Mouse (Mus musculus): ENCODE measurements around the gene Sec61a2. TPM values are rescaled to one million over a fixed set of nuclear protein-coding genes. Genes with fewer than 3 reads are reported as not detected.

The Sec61a2 gene
- polyA plus RNA-seq, 1 experiment from 2014 or later = 51.8 TPM

GRCm38 (mm10) chr2:5867681-5868080, 27.6 kb downstream of the Sec61a2 start:
- Histone ChIP-seq H3K4me2 (no peak overlapping the region), H3K4me3 (ENCODE audit: low read depth, low read length) (no peak overlapping the region), H3K9ac (ENCODE audit: low read depth, low read length) (no peak overlapping the region), H3K4me1 (replicated peaks; ENCODE audit: control insufficient read depth, insufficient read depth, low read length) (no peaks in the 10 kb centered on the region), H3K27me3 (replicated peaks; ENCODE audit: control insufficient read depth, insufficient read depth, low read length) (no peaks in the 10 kb centered on the region), H3K27ac (ENCODE audit: low read depth, low read length) (no peak overlapping the region), H3K36me3 (ENCODE audit: control insufficient read depth, insufficient read depth, low read length) (peaks cover 25% of the 10 kb centered on the region), H3K9me3 (ENCODE audit: control insufficient read depth, low read length) (no peaks in the 10 kb centered on the region)
- 89% methylated on average over 2 of the region's 2 CpGs for WGBS
- ATAC-seq (replicated peaks; ENCODE audit: low FRiP score) (no peak), DNase-seq (ENCODE audit: low spot score) (no peak)

DNA sequence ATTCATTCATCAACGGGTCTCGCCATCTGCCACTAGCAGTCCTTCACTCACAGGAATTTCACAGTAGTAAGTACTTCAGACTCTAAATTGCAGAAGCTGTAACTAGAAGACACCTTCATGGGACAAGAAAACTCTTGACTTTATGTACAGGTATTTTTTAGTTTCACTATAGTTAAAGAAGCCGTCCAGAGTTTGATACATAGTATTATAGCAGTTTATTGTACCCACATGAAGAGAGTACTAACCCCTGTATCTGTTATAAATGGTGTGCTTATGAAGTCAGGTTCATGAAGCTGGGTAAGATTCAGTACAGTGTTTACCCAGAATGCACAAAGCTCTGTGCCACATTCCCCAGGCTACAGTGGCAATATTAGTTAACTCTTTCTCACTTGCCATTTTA, 32.4 kb downstream of the Sec61a2 start, which contains the start of gene Gm13199:
TSS of gene Gm13199 (minus strand) at position 101 of the 400 bp plus-strand sequence.
- Histone ChIP-seq H3K27me3 (replicated peaks; ENCODE audit: control insufficient read depth, insufficient read depth, low read length) (no peaks in the 10 kb centered on the region), H3K9me3 (ENCODE audit: control insufficient read depth, low read length) (no peaks in the 10 kb centered on the region), H3K36me3 (ENCODE audit: control insufficient read depth, insufficient read depth, low read length) (peaks cover 32% of the 10 kb centered on the region), H3K4me2 (no peak within 1 kb of the TSS), H3K4me1 (replicated peaks; ENCODE audit: control insufficient read depth, insufficient read depth, low read length) (no peaks in the 10 kb centered on the region), H3K4me3 (ENCODE audit: low read depth, low read length) (no peak within 1 kb of the TSS), H3K9ac (ENCODE audit: low read depth, low read length) (no peak within 1 kb of the TSS), H3K27ac (ENCODE audit: low read depth, low read length) (no peak within 1 kb of the TSS)
- WGBS = 91% methylated on average over 3 of the region's 3 CpGs
- ATAC-seq (replicated peaks; ENCODE audit: low FRiP score) = no peak
- no peak for DNase-seq (ENCODE audit: low spot score)

DNA sequence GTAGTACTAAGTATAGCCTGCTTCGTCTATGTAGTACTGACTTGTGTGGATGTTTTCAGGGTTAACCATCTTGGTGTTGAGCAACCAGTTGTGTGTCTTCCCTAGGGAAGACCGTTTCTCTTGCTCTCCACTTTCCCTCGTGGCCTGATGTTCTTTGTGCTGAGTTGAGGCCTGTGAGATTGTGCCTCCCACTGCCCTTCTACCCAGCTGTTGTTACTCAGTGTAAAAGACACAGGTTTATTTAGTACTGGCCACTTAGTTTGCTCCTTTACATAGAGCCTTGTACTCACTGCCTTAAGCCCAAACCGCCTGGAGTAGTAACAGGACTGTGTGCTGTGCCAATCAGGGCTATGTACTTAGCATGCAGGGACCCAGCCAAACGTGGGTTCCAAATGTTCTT, 43.4 kb downstream of the Sec61a2 start:
- Histone ChIP-seq H3K4me2 (no peak overlapping the region), H3K9me3 (ENCODE audit: control insufficient read depth, low read length) (no peaks in the 10 kb centered on the region), H3K4me1 (replicated peaks; ENCODE audit: control insufficient read depth, insufficient read depth, low read length) (peaks cover 3% of the 10 kb centered on the region), H3K27ac (ENCODE audit: low read depth, low read length) (no peak overlapping the region), H3K27me3 (replicated peaks; ENCODE audit: control insufficient read depth, insufficient read depth, low read length) (no peaks in the 10 kb centered on the region), H3K36me3 (ENCODE audit: control insufficient read depth, insufficient read depth, low read length) (peaks cover 10% of the 10 kb centered on the region; the same call in 1 of the 2 replicates), H3K9ac (ENCODE audit: low read depth, low read length) (no peak overlapping the region), H3K4me3 (ENCODE audit: low read depth, low read length) (no peak overlapping the region)
- ATAC-seq (replicated peaks; ENCODE audit: low FRiP score) (no peak), DNase-seq (ENCODE audit: low spot score) (no peak)
- WGBS = 82% methylated on average over 5 of the region's 5 CpGs

GRCm38 (mm10) chr2:5851116-5851515, 44.1 kb downstream of the Sec61a2 start:
- Histone ChIP-seq H3K4me1 (replicated peaks; ENCODE audit: control insufficient read depth, insufficient read depth, low read length) (peaks cover 10% of the 10 kb centered on the region), H3K4me3 (ENCODE audit: low read depth, low read length) (no peak overlapping the region), H3K27ac (ENCODE audit: low read depth, low read length) (no peak overlapping the region), H3K9me3 (ENCODE audit: control insufficient read depth, low read length) (no peaks in the 10 kb centered on the region), H3K9ac (ENCODE audit: low read depth, low read length) (no peak overlapping the region), H3K36me3 (ENCODE audit: control insufficient read depth, insufficient read depth, low read length) (peaks cover 9% of the 10 kb centered on the region; the same call in 1 of the 2 replicates), H3K27me3 (replicated peaks; ENCODE audit: control insufficient read depth, insufficient read depth, low read length) (no peaks in the 10 kb centered on the region), H3K4me2 (no peak overlapping the region)
- WGBS = 84% methylated on average over 9 of the region's 9 CpGs
- ATAC-seq (replicated peaks; ENCODE audit: low FRiP score) (no peak), DNase-seq (ENCODE audit: low spot score) (no peak)

DNA sequence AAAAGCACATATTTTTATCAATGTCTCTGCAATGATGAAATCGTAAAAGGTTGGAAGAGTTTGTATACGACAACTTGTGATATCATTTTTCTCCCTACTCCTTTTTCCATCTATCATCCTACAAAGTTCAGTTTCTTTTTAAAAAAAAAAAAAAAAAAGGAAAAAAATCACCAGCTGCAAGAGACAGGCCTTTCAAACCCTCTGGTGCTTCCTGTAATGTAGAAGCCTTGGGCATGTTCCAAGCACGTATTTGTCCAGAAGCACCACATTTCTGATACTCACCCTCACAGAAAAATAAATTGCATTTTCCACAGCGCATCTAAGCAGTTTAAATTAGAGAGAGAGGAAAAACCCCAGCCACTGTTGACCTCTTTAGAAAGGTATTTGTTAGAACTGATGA, 49.4 kb downstream of the Sec61a2 start:
- peak overlapping the region; percentile 72 for H3K4me3 ChIP-seq (ENCODE audit: low read depth, low read length)
- H3K4me1 ChIP-seq (replicated peaks; ENCODE audit: control insufficient read depth, insufficient read depth, low read length) = peaks cover 8% of the 10 kb centered on the region
- no peak for ATAC-seq (replicated peaks; ENCODE audit: low FRiP score)
- peaks cover 16% of the 10 kb centered on the region for H3K36me3 ChIP-seq (ENCODE audit: control insufficient read depth, insufficient read depth, low read length)
- no peak for DNase-seq (ENCODE audit: low spot score)
- H3K27ac ChIP-seq (ENCODE audit: low read depth, low read length) = no peak overlapping the region
- H3K9me3 ChIP-seq (ENCODE audit: control insufficient read depth, low read length) = no peaks in the 10 kb centered on the region
- peak overlapping the region; percentile 78 for H3K9ac ChIP-seq (ENCODE audit: low read depth, low read length)
- peak overlapping the region; percentile 82 for H3K4me2 ChIP-seq
- no peaks in the 10 kb centered on the region for H3K27me3 ChIP-seq (replicated peaks; ENCODE audit: control insufficient read depth, insufficient read depth, low read length)
- 26% methylated on average over 4 of the region's 4 CpGs for WGBS

- whole genome bisulfite sequencing = under 1% methylated on average over 53 of the region's 53 CpGs
- peak; percentile 88 for DNase-seq (ENCODE audit: low spot score)
- peak within 1 kb of the TSS; percentile 72 for H3K4me3 ChIP-seq (ENCODE audit: low read depth, low read length)
- peak within 1 kb of the TSS; percentile 78 for H3K9ac ChIP-seq (ENCODE audit: low read depth, low read length)
- no peaks in the 10 kb centered on the region for H3K9me3 ChIP-seq (ENCODE audit: control insufficient read depth, low read length)
- H3K4me2 ChIP-seq = peak within 1 kb of the TSS; percentile 82
- H3K36me3 ChIP-seq (ENCODE audit: control insufficient read depth, insufficient read depth, low read length) = peaks cover 20% of the 10 kb centered on the region
- peak; percentile 93 for ATAC-seq (replicated peaks; ENCODE audit: low FRiP score)
- H3K27ac ChIP-seq (ENCODE audit: low read depth, low read length) = peak within 1 kb of the TSS; percentile 70
- H3K4me1 ChIP-seq (replicated peaks; ENCODE audit: control insufficient read depth, insufficient read depth, low read length) = peaks cover 8% of the 10 kb centered on the region
- no peaks in the 10 kb centered on the region for H3K27me3 ChIP-seq (replicated peaks; ENCODE audit: control insufficient read depth, insufficient read depth, low read length)
These were observed 50.2 kb downstream of the Sec61a2 start, which contains the start of the genes Nudt5 and Cdc123 for GRCm38 (mm10) chr2:5844873-5845631. Gene Nudt5 (plus strand): TSS chr2:5845019. Gene Cdc123 (minus strand): TSS chr2:5845164.

GRCm38 (mm10) chr2:5844181-5844872, 50.9 kb downstream of the Sec61a2 start:
- peak overlapping the region; percentile 70 for H3K27ac ChIP-seq (ENCODE audit: low read depth, low read length)
- H3K9ac ChIP-seq (ENCODE audit: low read depth, low read length) = peak overlapping the region; percentile 78
- H3K4me3 ChIP-seq (ENCODE audit: low read depth, low read length) = peak overlapping the region; percentile 72
- H3K36me3 ChIP-seq (ENCODE audit: control insufficient read depth, insufficient read depth, low read length) = peaks cover 27% of the 10 kb centered on the region
- H3K4me2 ChIP-seq = peak overlapping the region; percentile 71
- peak; percentile 54 for ATAC-seq (replicated peaks; ENCODE audit: low FRiP score)
- H3K27me3 ChIP-seq (replicated peaks; ENCODE audit: control insufficient read depth, insufficient read depth, low read length) = no peaks in the 10 kb centered on the region
- DNase-seq (ENCODE audit: low spot score) = no peak
- WGBS = 4% methylated on average over 23 of the region's 23 CpGs
- H3K4me1 ChIP-seq (replicated peaks; ENCODE audit: control insufficient read depth, insufficient read depth, low read length) = peaks cover 8% of the 10 kb centered on the region
- H3K9me3 ChIP-seq (ENCODE audit: control insufficient read depth, low read length) = no peaks in the 10 kb centered on the region

DNA sequence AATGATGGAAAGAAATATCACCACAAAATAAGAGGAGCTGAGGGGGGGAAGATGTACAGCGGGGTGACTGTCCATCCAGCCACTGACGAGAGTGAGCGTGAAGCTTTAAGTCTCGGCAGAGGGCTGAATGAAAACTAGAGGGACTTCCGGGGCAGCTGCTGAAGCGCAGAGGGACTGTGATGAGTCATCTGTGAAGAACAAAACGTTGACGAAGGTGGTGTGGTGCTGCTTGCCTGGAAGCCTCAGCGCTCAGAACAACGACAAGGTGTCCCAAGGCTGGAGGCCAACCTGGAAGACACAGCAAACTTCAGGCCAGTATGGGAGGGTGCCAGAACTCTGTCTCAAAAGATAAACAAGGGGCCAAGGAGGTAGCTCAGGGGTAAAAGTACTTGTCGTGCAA, 54.4 kb downstream of the Sec61a2 start:
- no peak overlapping the region for H3K4me3 ChIP-seq (ENCODE audit: low read depth, low read length)
- H3K36me3 ChIP-seq (ENCODE audit: control insufficient read depth, insufficient read depth, low read length) = peaks cover 38% of the 10 kb centered on the region
- H3K4me1 ChIP-seq (replicated peaks; ENCODE audit: control insufficient read depth, insufficient read depth, low read length) = no peaks in the 10 kb centered on the region
- WGBS = 96% methylated on average over 11 of the region's 11 CpGs
- ATAC-seq (replicated peaks; ENCODE audit: low FRiP score) = no peak
- no peak overlapping the region for H3K27ac ChIP-seq (ENCODE audit: low read depth, low read length)
- H3K4me2 ChIP-seq = no peak overlapping the region
- no peak for DNase-seq (ENCODE audit: low spot score)
- H3K27me3 ChIP-seq (replicated peaks; ENCODE audit: control insufficient read depth, insufficient read depth, low read length) = no peaks in the 10 kb centered on the region
- no peak overlapping the region for H3K9ac ChIP-seq (ENCODE audit: low read depth, low read length)
- H3K9me3 ChIP-seq (ENCODE audit: control insufficient read depth, low read length) = no peaks in the 10 kb centered on the region
